Mouse (Mus musculus): ENCODE results near the gene Cpne6. TPM values are rescaled to one million over a fixed set of nuclear protein-coding genes. Genes with fewer than 3 reads are reported as not detected.

Cpne6 gene
- polyA plus RNA-seq, 1 experiment from 2014 or later, result 1.1 TPM

DNA sequence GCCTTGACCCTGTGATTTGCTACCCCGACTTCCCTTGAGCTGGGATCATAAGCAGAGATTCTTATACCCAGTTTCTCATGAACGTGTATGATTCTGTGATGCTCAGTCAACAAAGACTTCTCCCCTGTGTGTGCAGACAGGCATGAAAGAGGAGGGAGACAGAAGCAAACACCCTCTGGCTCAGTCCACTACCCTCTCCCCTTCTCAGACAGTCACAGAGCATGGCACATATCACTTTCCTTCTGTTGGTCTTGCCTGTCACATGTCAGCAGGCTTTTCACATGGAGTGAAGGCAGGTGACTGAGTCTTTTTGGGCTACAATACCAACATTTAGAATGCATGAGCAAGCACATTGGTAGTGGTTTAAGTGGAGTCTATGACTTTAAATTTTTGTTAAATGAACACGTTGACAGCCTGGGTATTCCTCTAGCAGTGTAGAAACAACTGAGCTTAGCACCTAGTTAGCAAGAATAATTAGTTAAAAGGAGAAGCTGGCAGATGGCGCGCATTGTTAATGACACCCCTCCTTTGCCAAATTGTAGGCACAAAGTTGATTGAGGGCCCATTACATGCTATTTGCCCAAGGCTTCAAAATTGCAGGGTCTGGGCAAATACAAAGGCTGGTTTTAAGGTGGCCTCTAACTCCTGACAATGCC lies 25.7 kb upstream of the Cpne6 start:
- DNase-seq (ENCODE audit: low spot score), result no peak

DNA sequence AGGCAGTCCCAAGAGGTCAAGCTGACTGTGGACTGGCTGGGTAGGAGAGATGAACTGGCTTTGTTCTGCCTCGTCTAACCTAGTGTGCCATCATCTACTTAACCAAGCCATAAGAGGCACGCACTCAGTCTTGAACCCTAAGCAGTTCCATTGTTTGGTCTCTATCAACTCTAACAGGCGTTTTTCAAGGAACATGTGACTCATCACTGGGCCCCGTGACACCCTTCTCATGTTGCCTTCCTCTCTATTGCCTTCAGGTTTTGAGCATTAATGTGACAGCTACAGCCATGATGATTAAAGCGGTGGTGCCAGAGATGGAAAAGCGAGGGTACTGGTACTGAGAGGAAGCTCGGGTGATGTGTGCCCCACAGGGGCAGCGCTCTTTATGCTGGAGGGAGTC lies 23.4 kb upstream of the Cpne6 start:
- Histone ChIP-seq H3K27ac (no peak overlapping the region), H3K36me3 (peaks cover 26% of the 10 kb centered on the region), H3K27me3 (ENCODE audit: insufficient read depth, poor library complexity, severe bottlenecking) (peaks cover 4% of the 10 kb centered on the region; the same call in 1 of the 2 replicates), H3K9me3 (no peaks in the 10 kb centered on the region), H3K4me3 (no peak overlapping the region), H3K4me1 (replicated peaks) (peaks cover 16% of the 10 kb centered on the region)
- DNase-seq (ENCODE audit: low spot score), result no peak
- 89% methylated on average over 8 of the region's 8 CpGs for WGBS

More for the DNA sequence above, 25.7 kb upstream of the Cpne6 start:
- H3K36me3 ChIP-seq, result peaks cover 26% of the 10 kb centered on the region
- 80% methylated on average over 5 of the region's 5 CpGs for WGBS
- no peaks in the 10 kb centered on the region for H3K9me3 ChIP-seq
- no peak overlapping the region for H3K4me3 ChIP-seq
- 0 out of 2 replicates have a peak, but pooled peaks cover under 1% of the 10 kb centered on the region for H3K27me3 ChIP-seq (ENCODE audit: insufficient read depth, poor library complexity, severe bottlenecking)
- no peak overlapping the region for H3K27ac ChIP-seq
- H3K4me1 ChIP-seq (replicated peaks), result no peaks in the 10 kb centered on the region

DNA sequence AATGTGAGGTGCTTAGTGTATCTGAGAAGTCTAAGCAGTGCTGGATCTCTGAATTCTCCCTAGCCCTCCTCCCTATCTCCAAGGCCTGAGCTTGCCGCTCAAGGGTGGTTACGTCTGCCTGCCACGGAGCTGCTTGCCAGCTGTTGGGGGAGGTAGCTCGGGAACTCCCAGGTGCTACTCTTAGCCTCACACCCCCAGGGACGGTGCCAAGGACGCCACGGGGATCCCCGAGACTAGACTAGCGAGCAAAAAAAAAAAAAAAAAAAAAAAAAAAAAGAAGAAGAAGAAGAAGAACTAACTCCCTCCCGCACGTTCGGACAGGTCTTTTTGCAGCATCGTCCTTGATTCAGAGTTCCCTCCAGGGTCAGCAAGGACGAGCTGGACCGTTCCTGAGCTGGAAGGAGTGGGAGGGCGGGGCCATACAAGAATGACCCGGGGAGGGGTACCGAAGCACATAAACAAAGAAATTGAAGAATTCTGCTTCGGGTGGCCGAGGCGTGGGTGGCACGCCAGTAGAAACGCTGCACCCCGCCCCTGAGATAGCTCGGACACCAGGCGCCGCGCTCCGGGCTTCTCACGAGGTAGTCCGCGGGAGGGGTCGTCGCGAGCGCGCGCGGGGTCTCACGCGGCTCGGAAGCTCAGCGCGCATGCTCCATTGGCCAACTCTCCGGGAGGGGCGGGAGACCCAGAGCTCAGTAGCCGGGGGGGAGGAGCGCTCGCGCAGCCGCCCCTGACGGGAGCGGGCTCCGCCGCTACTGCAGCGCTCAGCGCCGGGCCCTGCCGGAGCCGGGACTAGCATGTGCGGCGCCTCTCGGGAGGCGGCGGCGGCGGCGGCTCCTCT lies 19.7 kb upstream of the Cpne6 start, which contains the start of gene Carmil3:
Carmil3 (plus strand) TSS at position 291 of the 841 bp plus-strand sequence.
- Histone ChIP-seq H3K27ac (peak within 1 kb of the TSS; percentile 91), H3K27me3 (ENCODE audit: insufficient read depth, poor library complexity, severe bottlenecking) (peaks cover 4% of the 10 kb centered on the region; the same call in 1 of the 2 replicates), H3K4me3 (peak within 1 kb of the TSS; percentile 80), H3K9me3 (no peaks in the 10 kb centered on the region), H3K4me1 (replicated peaks) (peaks cover 26% of the 10 kb centered on the region), H3K36me3 (peaks cover 49% of the 10 kb centered on the region)
- peak; percentile 81 for DNase-seq (ENCODE audit: low spot score)
- WGBS, result under 1% methylated on average over 68 of the region's 68 CpGs

DNA sequence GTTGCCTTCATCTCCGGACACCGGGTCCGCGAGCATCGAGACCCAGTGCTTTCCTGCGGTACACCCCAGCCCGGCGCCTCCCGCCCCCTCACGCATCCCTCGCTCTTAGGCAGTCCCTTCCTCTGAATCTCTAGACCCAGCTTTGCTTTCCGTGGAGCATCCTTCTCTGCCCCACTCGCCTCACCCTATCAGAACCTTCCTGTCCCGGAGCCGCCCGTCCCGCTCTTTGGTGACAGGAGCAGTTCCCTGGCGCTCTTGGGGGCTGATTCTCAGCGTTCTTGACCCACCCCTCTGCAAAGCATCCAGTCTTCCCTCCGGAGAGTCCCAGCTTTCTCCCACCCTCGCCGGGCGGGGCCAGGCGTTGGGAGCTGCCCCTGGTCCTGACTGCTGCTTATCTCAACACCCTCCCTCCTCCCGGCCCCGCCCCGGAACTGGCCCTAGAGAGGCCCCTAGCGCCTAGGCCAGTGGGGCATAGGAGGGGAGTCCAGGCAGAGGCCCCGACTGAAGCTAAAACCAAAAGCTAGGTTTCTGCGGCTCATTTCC lies 18.9 kb upstream of the Cpne6 start:
- Histone ChIP-seq H3K27me3 (ENCODE audit: insufficient read depth, poor library complexity, severe bottlenecking) (peaks cover 4% of the 10 kb centered on the region; the same call in 1 of the 2 replicates), H3K27ac (peak overlapping the region; percentile 91), H3K4me1 (replicated peaks) (peaks cover 26% of the 10 kb centered on the region), H3K9me3 (no peaks in the 10 kb centered on the region), H3K36me3 (peaks cover 51% of the 10 kb centered on the region), H3K4me3 (peak overlapping the region; percentile 80)
- peak; percentile 83 for DNase-seq (ENCODE audit: low spot score)
- under 1% methylated on average over 30 of the region's 30 CpGs for WGBS

DNA sequence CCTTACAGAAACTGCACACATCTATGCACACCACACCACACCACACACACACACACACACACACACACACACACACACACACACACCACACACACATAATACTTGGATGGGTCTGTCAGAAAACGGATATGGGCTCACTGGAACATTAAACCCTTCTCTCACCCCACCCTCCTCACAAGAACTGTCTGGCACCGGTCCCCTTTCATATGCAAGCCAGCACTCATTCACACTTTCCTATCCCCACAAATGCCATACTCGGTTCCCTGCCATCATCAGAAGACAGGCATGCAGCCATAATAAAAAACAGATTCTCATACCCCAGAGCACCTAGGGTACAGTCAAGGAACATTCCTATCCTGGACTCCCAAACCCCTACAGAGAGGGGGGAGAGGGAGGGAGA lies 18.1 kb upstream of the Cpne6 start:
- DNase-seq (ENCODE audit: low spot score), result no peak
- H3K36me3 ChIP-seq, result peaks cover 51% of the 10 kb centered on the region
- peaks cover 4% of the 10 kb centered on the region; the same call in 1 of the 2 replicates for H3K27me3 ChIP-seq (ENCODE audit: insufficient read depth, poor library complexity, severe bottlenecking)
- H3K27ac ChIP-seq, result peak overlapping the region; percentile 91; the same call in 1 of the 2 replicates
- 52% methylated on average over 3 of the region's 3 CpGs for WGBS
- peaks cover 26% of the 10 kb centered on the region for H3K4me1 ChIP-seq (replicated peaks)
- H3K9me3 ChIP-seq, result no peaks in the 10 kb centered on the region
- peak overlapping the region; percentile 80 for H3K4me3 ChIP-seq

DNA sequence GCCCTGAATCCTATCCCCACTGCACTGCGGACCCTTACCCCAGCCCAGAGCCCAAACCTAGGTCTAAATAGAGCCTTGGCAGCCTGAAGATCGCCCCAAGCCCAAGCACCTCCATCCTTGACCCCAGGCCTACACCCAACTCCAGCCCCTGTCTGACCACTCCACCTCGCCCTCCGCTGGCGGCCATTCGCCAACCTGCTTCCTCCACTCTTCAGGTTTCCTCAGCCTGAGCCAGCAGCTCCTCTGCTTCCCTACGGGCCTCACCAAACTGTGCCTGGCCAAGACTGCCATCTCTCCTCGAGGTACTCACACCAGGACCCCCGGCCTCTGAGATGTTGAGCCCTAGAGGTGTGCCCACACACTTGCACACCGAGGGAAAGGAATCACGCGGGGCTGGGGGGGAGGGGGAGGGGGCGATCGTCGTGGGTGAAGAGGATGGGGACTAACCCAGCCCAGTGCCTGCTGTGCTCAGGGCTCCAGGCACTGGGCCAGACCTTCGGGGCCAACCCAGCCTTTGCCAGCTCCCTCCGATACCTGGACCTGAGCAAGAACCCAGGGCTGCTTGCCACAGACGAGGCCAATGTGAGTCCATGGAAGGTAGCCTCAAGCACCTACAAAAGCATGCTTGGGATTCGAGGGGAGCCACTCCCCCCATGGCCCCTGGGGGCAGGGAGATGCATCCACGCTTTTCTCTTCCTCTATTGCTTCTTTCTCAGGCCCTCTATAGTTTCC lies 14.6 kb upstream of the Cpne6 start:
- H3K4me3 ChIP-seq, result no peak overlapping the region
- H3K27ac ChIP-seq, result no peak overlapping the region
- H3K36me3 ChIP-seq, result peaks cover 66% of the 10 kb centered on the region
- H3K4me1 ChIP-seq (replicated peaks), result peaks cover 27% of the 10 kb centered on the region
- 74% methylated on average over 20 of the region's 20 CpGs for WGBS
- H3K9me3 ChIP-seq, result no peaks in the 10 kb centered on the region
- no peak for DNase-seq (ENCODE audit: low spot score)
- H3K27me3 ChIP-seq (ENCODE audit: insufficient read depth, poor library complexity, severe bottlenecking), result no peaks in the 10 kb centered on the region

DNA sequence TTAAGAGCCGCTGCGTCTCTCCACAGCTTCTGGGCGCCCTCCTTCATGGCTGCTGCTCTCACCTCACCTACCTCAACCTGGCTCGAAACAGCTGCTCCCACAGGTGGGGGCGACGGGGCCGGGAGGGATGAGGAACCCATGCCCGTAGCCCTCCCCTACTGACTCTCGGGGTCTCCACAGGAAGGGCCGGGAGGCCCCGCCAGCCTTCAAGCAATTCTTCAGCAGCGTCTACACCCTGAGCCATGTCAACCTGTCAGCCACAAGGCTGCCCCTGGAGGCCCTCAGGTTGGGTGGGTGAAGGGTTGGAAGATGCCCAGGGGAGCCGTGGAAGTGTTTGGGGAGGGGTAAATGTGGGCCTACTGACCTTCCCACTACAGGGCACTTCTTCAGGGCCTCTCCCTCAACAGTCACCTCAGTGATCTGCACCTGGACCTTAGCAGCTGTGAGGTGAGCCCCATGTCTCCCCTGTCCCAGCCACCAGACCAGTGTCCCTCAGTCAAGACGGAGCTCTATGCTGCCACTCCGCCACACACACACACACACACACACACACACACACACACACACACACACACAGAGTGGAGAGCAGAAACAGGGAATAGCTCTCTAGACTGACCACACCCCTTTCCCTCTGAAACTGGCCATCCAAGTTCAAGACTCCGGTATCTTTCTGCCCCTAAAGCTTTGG lies 13.3 kb upstream of the Cpne6 start:
- 73% methylated on average over 16 of the region's 16 CpGs for WGBS
- no peak overlapping the region for H3K4me3 ChIP-seq
- DNase-seq (ENCODE audit: low spot score), result no peak
- no peaks in the 10 kb centered on the region for H3K9me3 ChIP-seq
- H3K27ac ChIP-seq, result no peak overlapping the region; the same call in 1 of the 2 replicates
- peaks cover 17% of the 10 kb centered on the region for H3K4me1 ChIP-seq (replicated peaks)
- no peaks in the 10 kb centered on the region for H3K27me3 ChIP-seq (ENCODE audit: insufficient read depth, poor library complexity, severe bottlenecking)
- H3K36me3 ChIP-seq, result peaks cover 77% of the 10 kb centered on the region

DNA sequence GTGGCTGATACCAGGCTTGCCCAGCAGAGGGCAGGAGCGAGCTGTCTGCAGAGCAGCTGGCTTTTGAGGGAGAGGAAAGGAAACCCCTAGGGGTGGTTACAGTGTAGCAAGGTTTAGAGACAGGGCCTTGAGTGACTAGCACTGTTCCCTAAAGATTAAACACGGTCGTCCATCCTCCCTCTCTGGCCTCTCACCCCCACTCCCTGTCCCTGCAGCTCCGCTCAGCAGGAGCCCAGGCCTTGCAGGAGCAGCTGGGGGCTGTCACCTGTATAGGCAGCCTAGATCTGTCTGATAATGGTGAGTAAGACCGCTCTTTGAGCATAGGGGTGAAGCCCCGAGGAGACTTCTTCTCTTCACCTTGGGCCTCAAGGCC lies 12.8 kb upstream of the Cpne6 start:
- peaks cover 81% of the 10 kb centered on the region for H3K36me3 ChIP-seq
- DNase-seq (ENCODE audit: low spot score), result peak; percentile 90
- H3K27ac ChIP-seq, result no peak overlapping the region
- peaks cover 11% of the 10 kb centered on the region for H3K4me1 ChIP-seq (replicated peaks)
- H3K9me3 ChIP-seq, result no peaks in the 10 kb centered on the region
- WGBS, result 33% methylated on average over 6 of the region's 6 CpGs
- H3K4me3 ChIP-seq, result no peak overlapping the region
- no peaks in the 10 kb centered on the region for H3K27me3 ChIP-seq (ENCODE audit: insufficient read depth, poor library complexity, severe bottlenecking)

DNA sequence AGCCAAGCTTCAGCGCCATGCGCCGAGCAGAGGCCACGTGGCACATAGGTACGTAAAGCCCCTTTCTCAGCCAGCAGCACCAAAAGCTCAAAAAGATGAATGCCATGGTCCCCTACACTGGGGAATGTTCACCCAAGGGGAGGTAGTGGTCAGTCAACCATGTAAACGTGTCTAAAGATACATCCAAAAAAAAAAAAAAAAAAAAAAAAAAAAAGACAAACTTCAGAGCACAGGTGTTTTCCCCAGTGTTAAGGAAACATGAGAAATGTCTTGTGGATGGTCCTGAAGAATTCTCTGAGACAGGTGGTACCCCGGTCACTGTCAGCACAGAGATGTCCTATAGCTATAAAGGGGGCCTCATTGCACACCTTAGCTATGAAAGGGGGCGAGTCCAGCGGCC lies 4.6 kb upstream of the Cpne6 start:
- Histone ChIP-seq H3K36me3 (peaks cover 29% of the 10 kb centered on the region), H3K4me3 (no peak overlapping the region), H3K27ac (no peak overlapping the region), H3K9me3 (no peaks in the 10 kb centered on the region), H3K27me3 (ENCODE audit: insufficient read depth, poor library complexity, severe bottlenecking) (peaks cover 5% of the 10 kb centered on the region; the same call in 1 of the 2 replicates), H3K4me1 (replicated peaks) (peaks cover 19% of the 10 kb centered on the region)
- DNase-seq (ENCODE audit: low spot score), result no peak
- 89% methylated on average over 9 of the region's 9 CpGs for WGBS

DNA sequence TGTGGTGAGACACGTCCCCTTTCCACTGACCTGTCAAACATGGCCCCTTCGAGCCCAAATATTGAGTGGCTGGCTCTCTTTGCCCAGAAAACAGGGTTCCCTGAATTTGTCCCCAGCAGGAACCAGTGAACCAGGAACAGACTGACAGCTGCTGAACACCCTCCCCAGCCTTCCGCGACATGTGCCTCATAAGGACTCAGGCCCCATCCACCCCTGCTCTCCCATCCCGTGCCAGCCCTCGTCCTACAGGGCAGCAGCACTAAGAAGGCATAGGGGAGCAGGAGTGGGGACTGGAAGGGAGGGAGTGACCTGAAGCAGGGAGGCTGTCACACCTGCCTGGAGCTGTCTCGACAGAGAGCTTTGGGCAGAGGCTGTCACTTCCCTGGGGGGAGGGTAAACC lies 2.4 kb upstream of the Cpne6 start:
- Histone ChIP-seq H3K9me3 (no peaks in the 10 kb centered on the region), H3K27me3 (ENCODE audit: insufficient read depth, poor library complexity, severe bottlenecking) (peaks cover 22% of the 10 kb centered on the region), H3K4me3 (no peak overlapping the region), H3K27ac (no peak overlapping the region; the same call in 1 of the 2 replicates), H3K4me1 (replicated peaks) (peaks cover 28% of the 10 kb centered on the region), H3K36me3 (peaks cover 12% of the 10 kb centered on the region; the same call in 1 of the 2 replicates)
- no peak for DNase-seq (ENCODE audit: low spot score)
- WGBS, result 54% methylated on average over 7 of the region's 7 CpGs

DNA sequence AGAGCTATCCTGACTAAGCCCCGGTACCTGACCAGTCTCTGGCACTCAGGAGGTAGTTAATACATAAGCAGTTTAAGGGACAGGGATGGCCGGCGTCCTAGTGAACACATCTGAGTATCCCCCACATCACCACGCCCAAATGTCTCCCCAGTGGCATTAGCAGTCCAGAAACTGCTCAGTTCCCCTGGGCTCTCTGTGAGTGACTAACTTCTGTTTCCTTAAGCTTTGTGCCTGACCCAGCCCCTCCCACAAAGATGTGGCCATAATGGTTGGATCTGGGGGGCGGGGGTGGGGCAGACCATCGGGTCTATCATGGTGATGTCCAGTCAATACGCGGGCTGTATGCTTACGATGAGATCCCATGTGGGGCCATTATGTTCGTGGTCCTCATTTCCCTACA lies 705 bp upstream of the Cpne6 start:
- Histone ChIP-seq H3K4me1 (replicated peaks) (peaks cover 33% of the 10 kb centered on the region), H3K27ac (no peak overlapping the region), H3K9me3 (no peaks in the 10 kb centered on the region), H3K4me3 (no peak overlapping the region), H3K36me3 (no peaks in the 10 kb centered on the region), H3K27me3 (ENCODE audit: insufficient read depth, poor library complexity, severe bottlenecking) (peaks cover 24% of the 10 kb centered on the region)
- 80% methylated on average over 10 of the region's 10 CpGs for WGBS
- DNase-seq (ENCODE audit: low spot score), result no peak

DNA sequence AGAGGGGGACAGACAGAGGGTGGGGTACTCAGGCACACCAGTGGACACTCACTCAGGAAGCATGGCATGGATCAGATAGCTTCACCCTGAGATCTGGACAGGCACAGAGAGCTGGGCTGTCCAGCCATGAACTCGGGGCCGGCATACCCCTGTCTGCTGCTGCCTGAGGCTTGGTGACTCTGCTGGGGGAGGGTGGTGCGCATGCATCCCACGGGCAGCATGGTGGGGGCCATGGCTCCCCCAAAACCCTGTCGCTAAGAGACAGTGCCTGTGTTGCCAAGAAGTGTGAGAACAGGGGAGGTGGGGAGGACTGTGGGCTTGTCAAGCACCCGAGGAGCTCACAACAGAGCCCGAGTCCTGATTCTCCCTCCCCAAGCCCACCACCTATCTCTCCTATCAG lies 792 bp downstream of the Cpne6 start:
- Histone ChIP-seq H3K4me3 (no peak overlapping the region), H3K9me3 (no peaks in the 10 kb centered on the region), H3K27ac (peak overlapping the region; percentile 31; the same call in 1 of the 2 replicates), H3K27me3 (ENCODE audit: insufficient read depth, poor library complexity, severe bottlenecking) (peaks cover 32% of the 10 kb centered on the region), H3K36me3 (no peaks in the 10 kb centered on the region), H3K4me1 (replicated peaks) (peaks cover 33% of the 10 kb centered on the region)
- no peak for DNase-seq (ENCODE audit: low spot score)
- 67% methylated on average over 7 of the region's 7 CpGs for WGBS
